Mouse (Mus musculus): ENCODE measurements around the gene Dvl1. TPM values are rescaled to one million over a fixed set of nuclear protein-coding genes. Genes with fewer than 3 reads are reported as not detected.

Dvl1 gene
- polyA plus RNA-seq, 1 experiment: 135 TPM

- no peak for TF ChIP-seq POLR2A (IDR thresholded peaks at IDR 0.05; ENCODE audit: control insufficient read depth, low read depth, low read length)
- TF ChIP-seq CTCF (IDR thresholded peaks at IDR 0.05; ENCODE audit: control insufficient read depth, insufficient read depth, insufficient replicate concordance, low read depth, low read length): no peak
- H3K4me3 ChIP-seq (ENCODE audit: control insufficient read depth, low read depth, low read length): no peak overlapping the region
- H3K27ac ChIP-seq (ENCODE audit: control insufficient read depth, insufficient read depth, low read depth, low read length): no peak overlapping the region
- no peaks in the 10 kb centered on the region for H3K4me1 ChIP-seq (ENCODE audit: control insufficient read depth, insufficient read depth, low read length)
- H3K36me3 ChIP-seq (ENCODE audit: control insufficient read depth, insufficient read depth, low read length): peaks cover 1% of the 10 kb centered on the region; the same call in 1 of the 2 replicates
- no peaks in the 10 kb centered on the region for H3K27me3 ChIP-seq (ENCODE audit: control insufficient read depth, insufficient read depth, low read length)
Measured at GRCm38 (mm10) chr4:155883587-155883986, 36.4 kb downstream of the Dvl1 start.

GRCm38 (mm10) chr4:155886330-155886729 lies 39.1 kb downstream of the Dvl1 start:
- H3K4me3 ChIP-seq (ENCODE audit: control insufficient read depth, low read depth, low read length): no peak overlapping the region
- no peak for TF ChIP-seq CTCF (IDR thresholded peaks at IDR 0.05; ENCODE audit: control insufficient read depth, insufficient read depth, insufficient replicate concordance, low read depth, low read length)
- TF ChIP-seq POLR2A (IDR thresholded peaks at IDR 0.05; ENCODE audit: control insufficient read depth, low read depth, low read length): no peak
- H3K36me3 ChIP-seq (ENCODE audit: control insufficient read depth, insufficient read depth, low read length): peaks cover 1% of the 10 kb centered on the region; the same call in 1 of the 2 replicates
- H3K4me1 ChIP-seq (ENCODE audit: control insufficient read depth, insufficient read depth, low read length): peaks cover 10% of the 10 kb centered on the region
- no peak overlapping the region for H3K27ac ChIP-seq (ENCODE audit: control insufficient read depth, insufficient read depth, low read depth, low read length)
- no peaks in the 10 kb centered on the region for H3K27me3 ChIP-seq (ENCODE audit: control insufficient read depth, insufficient read depth, low read length)

GRCm38 (mm10) chr4:155887674-155888073 lies 40.5 kb downstream of the Dvl1 start:
- Histone ChIP-seq H3K27ac (ENCODE audit: control insufficient read depth, insufficient read depth, low read depth, low read length) (no peak overlapping the region), H3K27me3 (ENCODE audit: control insufficient read depth, insufficient read depth, low read length) (no peaks in the 10 kb centered on the region), H3K4me1 (ENCODE audit: control insufficient read depth, insufficient read depth, low read length) (peaks cover 14% of the 10 kb centered on the region), H3K36me3 (ENCODE audit: control insufficient read depth, insufficient read depth, low read length) (peaks cover 1% of the 10 kb centered on the region; the same call in 1 of the 2 replicates), H3K4me3 (ENCODE audit: control insufficient read depth, low read depth, low read length) (no peak overlapping the region)
- no peak for TF ChIP-seq CTCF (IDR thresholded peaks at IDR 0.05; ENCODE audit: control insufficient read depth, insufficient read depth, insufficient replicate concordance, low read depth, low read length)

GRCm38 (mm10) chr4:155888181-155888580 lies 41.0 kb downstream of the Dvl1 start:
- Histone ChIP-seq H3K27ac (ENCODE audit: control insufficient read depth, insufficient read depth, low read depth, low read length) (no peak overlapping the region), H3K4me3 (ENCODE audit: control insufficient read depth, low read depth, low read length) (no peak overlapping the region), H3K4me1 (ENCODE audit: control insufficient read depth, insufficient read depth, low read length) (peaks cover 18% of the 10 kb centered on the region), H3K36me3 (ENCODE audit: control insufficient read depth, insufficient read depth, low read length) (peaks cover 1% of the 10 kb centered on the region; the same call in 1 of the 2 replicates), H3K27me3 (ENCODE audit: control insufficient read depth, insufficient read depth, low read length) (no peaks in the 10 kb centered on the region)
- TF ChIP-seq POLR2A (IDR thresholded peaks at IDR 0.05; ENCODE audit: control insufficient read depth, low read depth, low read length): no peak
- TF ChIP-seq CTCF (IDR thresholded peaks at IDR 0.05; ENCODE audit: control insufficient read depth, insufficient read depth, insufficient replicate concordance, low read depth, low read length): no peak

GRCm38 (mm10) chr4:155889316-155889715 lies 42.1 kb downstream of the Dvl1 start:
- Histone ChIP-seq H3K27ac (ENCODE audit: control insufficient read depth, insufficient read depth, low read depth, low read length) (no peak overlapping the region), H3K4me1 (ENCODE audit: control insufficient read depth, insufficient read depth, low read length) (peaks cover 19% of the 10 kb centered on the region), H3K4me3 (ENCODE audit: control insufficient read depth, low read depth, low read length) (no peak overlapping the region), H3K27me3 (ENCODE audit: control insufficient read depth, insufficient read depth, low read length) (no peaks in the 10 kb centered on the region), H3K36me3 (ENCODE audit: control insufficient read depth, insufficient read depth, low read length) (peaks cover 1% of the 10 kb centered on the region; the same call in 1 of the 2 replicates)
- TF ChIP-seq POLR2A (IDR thresholded peaks at IDR 0.05; ENCODE audit: control insufficient read depth, low read depth, low read length): no peak
- no peak for TF ChIP-seq CTCF (IDR thresholded peaks at IDR 0.05; ENCODE audit: control insufficient read depth, insufficient read depth, insufficient replicate concordance, low read depth, low read length)

GRCm38 (mm10) chr4:155891011-155891471 lies 43.8 kb downstream of the Dvl1 start:
- Histone ChIP-seq H3K27me3 (ENCODE audit: control insufficient read depth, insufficient read depth, low read length) (no peaks in the 10 kb centered on the region), H3K4me3 (ENCODE audit: control insufficient read depth, low read depth, low read length) (peak overlapping the region; percentile 96), H3K27ac (ENCODE audit: control insufficient read depth, insufficient read depth, low read depth, low read length) (peak overlapping the region; percentile 41; the same call in 1 of the 2 replicates), H3K4me1 (ENCODE audit: control insufficient read depth, insufficient read depth, low read length) (peaks cover 22% of the 10 kb centered on the region), H3K36me3 (ENCODE audit: control insufficient read depth, insufficient read depth, low read length) (no peaks in the 10 kb centered on the region; the same call in 1 of the 2 replicates)
- TF ChIP-seq CTCF (IDR thresholded peaks at IDR 0.05; ENCODE audit: control insufficient read depth, insufficient read depth, insufficient replicate concordance, low read depth, low read length): no peak
- no peak for TF ChIP-seq POLR2A (IDR thresholded peaks at IDR 0.05; ENCODE audit: control insufficient read depth, low read depth, low read length)

- Histone ChIP-seq H3K4me3 (ENCODE audit: control insufficient read depth, low read depth, low read length) (peak within 1 kb of the TSS; percentile 96), H3K36me3 (ENCODE audit: control insufficient read depth, insufficient read depth, low read length) (no peaks in the 10 kb centered on the region; the same call in 1 of the 2 replicates), H3K4me1 (ENCODE audit: control insufficient read depth, insufficient read depth, low read length) (peaks cover 22% of the 10 kb centered on the region), H3K27me3 (ENCODE audit: control insufficient read depth, insufficient read depth, low read length) (no peaks in the 10 kb centered on the region), H3K27ac (ENCODE audit: control insufficient read depth, insufficient read depth, low read depth, low read length) (peak within 1 kb of the TSS; percentile 96)
- TF ChIP-seq POLR2A (IDR thresholded peaks at IDR 0.05; ENCODE audit: control insufficient read depth, low read depth, low read length) (peak; percentile 37; the same call in 1 of the 2 replicates), CTCF (IDR thresholded peaks at IDR 0.05; ENCODE audit: control insufficient read depth, insufficient read depth, insufficient replicate concordance, low read depth, low read length) (no peak)
Measured at GRCm38 (mm10) chr4:155891551-155892001, 44.4 kb downstream of the Dvl1 start, which contains the start of the genes Pusl1 and Acap3. Pusl1 (minus strand) TSS chr4:155891781. Acap3 (plus strand) TSS chr4:155891822.

All from testis, adult 2 months (tissue).